Mouse (Mus musculus): ENCODE data around the gene Slco3a1. TPM values are rescaled to one million over a fixed set of nuclear protein-coding genes. Genes with fewer than 3 reads are reported as not detected.

The Slco3a1 gene
- total and polyA plus RNA-seq, 3 experiments: 0.11 TPM; not detected in 2

DNA sequence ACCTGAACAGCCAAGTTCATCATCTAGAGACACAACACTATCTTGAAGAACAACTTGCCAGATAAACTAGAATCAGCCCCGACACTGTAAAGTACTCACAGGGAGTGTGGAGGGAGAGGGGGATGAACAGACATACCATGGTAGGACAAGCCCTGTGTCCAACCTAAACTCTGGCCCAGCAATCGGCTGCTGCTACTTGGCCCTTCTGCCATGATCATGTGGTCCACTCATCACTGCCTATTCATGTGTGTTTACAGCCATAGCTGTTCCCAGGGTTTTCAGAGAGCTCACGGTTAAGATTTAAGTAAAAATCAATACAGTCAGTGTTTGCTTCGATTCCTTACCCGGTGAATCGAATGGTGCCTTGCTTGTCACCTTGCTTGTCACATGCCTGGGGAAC lies 7.9 kb downstream of the Slco3a1 start:
- Histone ChIP-seq H3K9me3 (replicated peaks) (peaks cover 43% of the 10 kb centered on the region), H3K4me1 (ENCODE audit: insufficient read depth, low read depth, low read length) (no peaks in the 10 kb centered on the region), H3K36me3 (replicated peaks) (no peaks in the 10 kb centered on the region), H3K27me3 (ENCODE audit: insufficient read depth, low read length) (no peaks in the 10 kb centered on the region), H3K4me3 (ENCODE audit: low read depth, low read length) (no peak overlapping the region)
- no peak for TF ChIP-seq TAL1 (conservative IDR thresholded peaks at IDR 0.05; ENCODE audit: low read depth, low read length)
- no peak for TF ChIP-seq GATA2 (IDR thresholded peaks at IDR 0.05; ENCODE audit: borderline replicate concordance, low read depth, low read length)
- no peak for TF ChIP-seq CTCF (IDR thresholded peaks at IDR 0.05; ENCODE audit: low read depth, low read length)
- no peak for TF ChIP-seq GATA1 (IDR thresholded peaks at IDR 0.05; ENCODE audit: borderline replicate concordance, low read length)
- TF ChIP-seq POLR2AphosphoS5 (IDR thresholded peaks at IDR 0.05; ENCODE audit: insufficient replicate concordance, low read depth, low read length): no peak
- ATAC-seq (ENCODE audit: extremely low read depth, insufficient number of reproducible peaks, low FRiP score, poor library complexity, severe bottlenecking) (no peak), DNase-seq (ENCODE audit: low spot score) (no peak)

DNA sequence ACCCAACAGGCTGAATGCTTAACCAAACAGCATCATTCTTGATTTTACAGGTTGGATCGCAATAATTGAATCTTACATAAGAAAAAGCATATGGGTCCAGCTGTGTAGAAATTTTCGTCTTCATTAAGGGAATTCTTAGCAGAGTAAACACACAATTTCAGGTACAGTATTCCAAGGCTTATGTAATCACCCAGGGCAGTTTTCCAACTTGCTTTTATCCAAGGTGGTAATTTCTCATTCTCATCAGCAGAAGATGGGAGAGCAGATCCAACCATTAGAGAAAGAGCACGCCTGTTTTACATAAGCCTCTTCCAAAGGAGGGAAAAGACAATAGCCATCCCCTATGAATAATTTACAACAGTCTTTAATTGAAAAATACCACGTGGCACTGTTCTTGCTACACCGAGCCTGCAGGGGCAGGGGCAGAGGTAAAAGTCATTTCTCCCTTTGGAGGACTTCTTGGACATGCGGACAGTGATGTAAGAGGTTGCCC lies 9.0 kb downstream of the Slco3a1 start:
- Histone ChIP-seq H3K4me1 (ENCODE audit: insufficient read depth, low read depth, low read length) (no peaks in the 10 kb centered on the region), H3K4me3 (ENCODE audit: low read depth, low read length) (no peak overlapping the region)
- ATAC-seq (ENCODE audit: extremely low read depth, insufficient number of reproducible peaks, low FRiP score, poor library complexity, severe bottlenecking): no peak

DNA sequence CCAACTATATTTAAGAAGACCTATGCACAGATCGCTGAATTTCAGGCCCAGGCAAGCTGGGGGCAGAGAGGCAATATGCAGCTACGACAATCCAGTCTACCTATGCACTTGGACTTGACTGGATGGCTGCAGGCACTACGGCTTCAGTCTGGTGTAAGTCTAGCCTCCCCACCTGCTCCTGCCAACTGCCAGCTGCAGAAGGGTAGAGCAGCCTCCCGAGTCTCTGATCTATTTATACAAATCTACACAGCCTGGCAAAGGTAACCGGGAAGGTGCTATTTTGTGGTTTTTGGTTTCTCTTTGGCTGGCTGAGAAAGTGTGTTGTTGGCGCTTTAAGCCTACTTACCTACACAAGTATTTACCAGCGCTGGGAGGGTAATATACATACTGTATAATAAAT lies 10.3 kb downstream of the Slco3a1 start:
- DNase-seq (ENCODE audit: low spot score) (no peak), ATAC-seq (ENCODE audit: extremely low read depth, insufficient number of reproducible peaks, low FRiP score, poor library complexity, severe bottlenecking) (no peak)
- Histone ChIP-seq H3K4me1 (ENCODE audit: insufficient read depth, low read depth, low read length) (no peaks in the 10 kb centered on the region), H3K36me3 (replicated peaks) (no peaks in the 10 kb centered on the region), H3K9me3 (replicated peaks) (peaks cover 40% of the 10 kb centered on the region), H3K4me3 (ENCODE audit: low read depth, low read length) (no peak overlapping the region), H3K27me3 (ENCODE audit: insufficient read depth, low read length) (no peaks in the 10 kb centered on the region)
- TF ChIP-seq TAL1 (conservative IDR thresholded peaks at IDR 0.05; ENCODE audit: low read depth, low read length) (no peak), CTCF (IDR thresholded peaks at IDR 0.05; ENCODE audit: low read depth, low read length) (no peak), POLR2AphosphoS5 (IDR thresholded peaks at IDR 0.05; ENCODE audit: insufficient replicate concordance, low read depth, low read length) (no peak), GATA2 (IDR thresholded peaks at IDR 0.05; ENCODE audit: borderline replicate concordance, low read depth, low read length) (no peak), GATA1 (IDR thresholded peaks at IDR 0.05; ENCODE audit: borderline replicate concordance, low read length) (no peak)

More for the DNA sequence above, 9.0 kb downstream of the Slco3a1 start:
- no peak for DNase-seq (ENCODE audit: low spot score)
- Histone ChIP-seq H3K36me3 (replicated peaks) (no peaks in the 10 kb centered on the region), H3K9me3 (replicated peaks) (peaks cover 41% of the 10 kb centered on the region), H3K27me3 (ENCODE audit: insufficient read depth, low read length) (no peaks in the 10 kb centered on the region)
- no peak for TF ChIP-seq CTCF (IDR thresholded peaks at IDR 0.05; ENCODE audit: low read depth, low read length)
- TF ChIP-seq TAL1 (conservative IDR thresholded peaks at IDR 0.05; ENCODE audit: low read depth, low read length): no peak
- no peak for TF ChIP-seq GATA1 (IDR thresholded peaks at IDR 0.05; ENCODE audit: borderline replicate concordance, low read length)
- TF ChIP-seq GATA2 (IDR thresholded peaks at IDR 0.05; ENCODE audit: borderline replicate concordance, low read depth, low read length): no peak
- TF ChIP-seq POLR2AphosphoS5 (IDR thresholded peaks at IDR 0.05; ENCODE audit: insufficient replicate concordance, low read depth, low read length): no peak

DNA sequence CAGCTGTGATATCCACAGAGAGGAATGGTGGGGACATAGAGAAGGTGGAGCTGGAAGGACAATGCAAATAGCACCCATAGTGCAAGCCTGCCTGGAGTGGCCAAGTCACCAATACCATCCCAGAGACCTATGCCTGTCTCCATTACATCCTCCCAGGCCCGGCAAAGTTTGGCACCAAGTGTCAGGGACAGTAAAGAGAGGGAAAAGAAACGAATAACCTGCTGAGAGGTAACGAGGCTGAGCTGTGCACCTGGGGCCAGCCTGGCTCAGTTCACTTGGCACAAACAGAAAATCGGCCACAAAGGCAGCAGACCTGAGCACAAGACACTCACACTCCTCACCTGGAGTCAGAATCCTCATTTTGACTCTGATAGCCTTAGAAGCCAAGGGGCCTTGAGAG lies 12.6 kb downstream of the Slco3a1 start:
- no peak for TF ChIP-seq TAL1 (conservative IDR thresholded peaks at IDR 0.05; ENCODE audit: low read depth, low read length)
- TF ChIP-seq GATA2 (IDR thresholded peaks at IDR 0.05; ENCODE audit: borderline replicate concordance, low read depth, low read length): no peak
- no peak for TF ChIP-seq GATA1 (IDR thresholded peaks at IDR 0.05; ENCODE audit: borderline replicate concordance, low read length)
- no peak for TF ChIP-seq CTCF (IDR thresholded peaks at IDR 0.05; ENCODE audit: low read depth, low read length)
- no peak for TF ChIP-seq POLR2AphosphoS5 (IDR thresholded peaks at IDR 0.05; ENCODE audit: insufficient replicate concordance, low read depth, low read length)

DNA sequence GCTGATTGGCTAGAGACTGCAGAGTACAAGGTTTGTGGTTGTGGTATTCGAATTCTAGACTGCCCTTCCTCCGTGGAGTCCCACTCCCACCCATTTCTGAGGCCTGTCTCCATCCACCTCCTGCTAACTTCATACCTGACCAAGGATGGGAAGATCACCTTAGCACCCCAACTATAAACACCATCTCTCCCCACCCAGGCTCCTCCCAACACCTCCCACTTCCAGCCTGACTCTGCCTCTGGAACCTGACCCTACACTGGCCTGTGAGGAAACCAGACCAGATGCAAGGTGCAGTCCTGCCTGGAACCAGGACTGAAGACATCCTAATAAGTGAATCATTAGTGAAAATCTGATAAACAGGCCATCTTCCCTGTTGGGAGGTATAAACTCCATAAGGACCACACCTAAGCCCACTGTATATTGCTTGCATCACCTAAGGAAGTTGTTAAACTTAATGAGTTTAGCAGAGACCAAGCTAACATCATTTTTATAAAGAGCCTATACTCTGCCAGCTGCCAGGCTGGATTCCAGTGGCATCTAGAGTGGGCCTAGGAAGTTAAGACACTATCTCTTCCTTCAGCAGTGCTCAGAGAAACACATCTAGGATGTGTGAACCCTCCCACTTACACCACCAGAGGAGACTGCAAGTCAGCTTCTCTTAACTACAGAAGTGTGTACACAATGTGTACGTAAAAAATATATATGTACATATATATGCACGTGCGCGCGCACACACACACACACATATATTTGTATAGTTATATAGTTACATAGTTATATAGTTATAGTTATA lies 13.5 kb downstream of the Slco3a1 start:
- Histone ChIP-seq H3K4me1 (ENCODE audit: insufficient read depth, low read depth, low read length) (no peaks in the 10 kb centered on the region), H3K27me3 (ENCODE audit: insufficient read depth, low read length) (no peaks in the 10 kb centered on the region), H3K9me3 (replicated peaks) (peaks cover 30% of the 10 kb centered on the region), H3K4me3 (ENCODE audit: low read depth, low read length) (no peak overlapping the region), H3K36me3 (replicated peaks) (no peaks in the 10 kb centered on the region)
- DNase-seq (ENCODE audit: low spot score) (no peak), ATAC-seq (ENCODE audit: extremely low read depth, insufficient number of reproducible peaks, low FRiP score, poor library complexity, severe bottlenecking) (no peak)
- no peak for TF ChIP-seq CTCF (IDR thresholded peaks at IDR 0.05; ENCODE audit: low read depth, low read length)
- TF ChIP-seq GATA1 (IDR thresholded peaks at IDR 0.05; ENCODE audit: borderline replicate concordance, low read length): no peak
- TF ChIP-seq GATA2 (IDR thresholded peaks at IDR 0.05; ENCODE audit: borderline replicate concordance, low read depth, low read length): no peak
- no peak for TF ChIP-seq TAL1 (conservative IDR thresholded peaks at IDR 0.05; ENCODE audit: low read depth, low read length)

More for the DNA sequence above, 12.6 kb downstream of the Slco3a1 start:
- Histone ChIP-seq H3K27me3 (ENCODE audit: insufficient read depth, low read length) (no peaks in the 10 kb centered on the region), H3K36me3 (replicated peaks) (no peaks in the 10 kb centered on the region), H3K9me3 (replicated peaks) (peaks cover 31% of the 10 kb centered on the region), H3K4me3 (ENCODE audit: low read depth, low read length) (no peak overlapping the region), H3K4me1 (ENCODE audit: insufficient read depth, low read depth, low read length) (no peaks in the 10 kb centered on the region)
- ATAC-seq (ENCODE audit: extremely low read depth, insufficient number of reproducible peaks, low FRiP score, poor library complexity, severe bottlenecking) (no peak), DNase-seq (ENCODE audit: low spot score) (no peak)

DNA sequence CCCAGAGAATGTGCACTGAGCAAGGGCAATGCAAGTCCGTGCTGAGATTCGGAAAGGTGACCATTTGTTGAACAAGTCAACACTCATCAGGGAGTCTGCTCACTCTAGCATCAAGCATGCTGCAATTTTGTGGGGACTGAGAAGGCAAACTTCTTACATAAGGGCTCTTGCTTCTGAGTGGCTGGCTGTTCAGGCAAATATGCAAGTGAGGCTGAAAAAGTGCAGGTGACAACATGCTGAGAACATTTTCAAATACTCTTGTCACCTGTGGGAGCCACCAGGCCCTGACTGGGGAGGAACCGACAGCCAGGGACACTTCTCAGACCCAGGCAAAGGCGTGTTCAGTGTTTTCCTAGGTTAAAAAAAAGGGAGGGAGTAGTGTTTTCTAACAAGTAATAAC lies 18.4 kb downstream of the Slco3a1 start:
- H3K36me3 ChIP-seq (replicated peaks): no peaks in the 10 kb centered on the region
- no peak for TF ChIP-seq POLR2AphosphoS5 (IDR thresholded peaks at IDR 0.05; ENCODE audit: insufficient replicate concordance, low read depth, low read length)
- no peak for TF ChIP-seq GATA2 (IDR thresholded peaks at IDR 0.05; ENCODE audit: borderline replicate concordance, low read depth, low read length)
- TF ChIP-seq TAL1 (conservative IDR thresholded peaks at IDR 0.05; ENCODE audit: low read depth, low read length): no peak
- TF ChIP-seq GATA1 (IDR thresholded peaks at IDR 0.05; ENCODE audit: borderline replicate concordance, low read length): no peak
- DNase-seq (ENCODE audit: low spot score) (no peak), ATAC-seq (ENCODE audit: extremely low read depth, insufficient number of reproducible peaks, low FRiP score, poor library complexity, severe bottlenecking) (no peak)
- no peaks in the 10 kb centered on the region for H3K27me3 ChIP-seq (ENCODE audit: insufficient read depth, low read length)
- no peaks in the 10 kb centered on the region for H3K4me1 ChIP-seq (ENCODE audit: insufficient read depth, low read depth, low read length)
- H3K4me3 ChIP-seq (ENCODE audit: low read depth, low read length): no peak overlapping the region
- peaks cover 42% of the 10 kb centered on the region for H3K9me3 ChIP-seq (replicated peaks)
